Mouse (Mus musculus) spleen, adult 2 months (tissue): ENCODE results near the gene Gm4869. TPM values are rescaled to one million over a fixed set of nuclear protein-coding genes. Genes with fewer than 3 reads are reported as not detected.
"Not testable (repeated sequence)": the region's sequence is repeated elsewhere in the genome, so short reads cannot be mapped to it uniquely, and the experiment has no call there.

Experiments used
- DNase-seq, 2 experiments: peaks; one replicate each; pipeline versions ENCODE4 v3.0.0 to v3.0.0-alpha.2; 2012 to 2021; ENCODE audit warnings: low spot score in 2 of 2, low read depth in 1 of 2
- H3K27ac ChIP-seq: fragments of 200-500 bp; 2 replicates; pipeline ENCODE4 v1.5.1; 2012; ENCODE audit warnings: low read length, inconsistent platforms; ENCODE audit not compliant: insufficient read depth
- H3K27me3 ChIP-seq: fragments of 200-500 bp; 2 replicates; pipeline ENCODE4 v1.6.1; 2012; ENCODE audit warnings: mild to moderate bottlenecking, moderate library complexity, low read length, inconsistent platforms; ENCODE audit not compliant: control insufficient read depth, insufficient read depth
- H3K36me3 ChIP-seq: fragments of 200-500 bp; 2 replicates; pipeline ENCODE4 v1.6.1; 2012; ENCODE audit warnings: mild to moderate bottlenecking, low read length, inconsistent platforms; ENCODE audit not compliant: control insufficient read depth, insufficient read depth
- H3K4me1 ChIP-seq: fragments of 200-500 bp; 2 replicates; pipeline ENCODE4 v1.6.1; 2011; ENCODE audit warnings: inconsistent platforms; ENCODE audit not compliant: control insufficient read depth, insufficient read depth, insufficient read length
- H3K4me3 ChIP-seq: fragments of 200-500 bp; 2 replicates; pipeline ENCODE4 v1.5.1; 2011; ENCODE audit warnings: mild to moderate bottlenecking, inconsistent platforms; ENCODE audit not compliant: insufficient read depth, insufficient read length; ENCODE audit errors: extremely low read depth
- CTCF ChIP-seq: fragments of 200-500 bp; IDR thresholded peaks from 2 replicates; pipeline ENCODE4 v1.5.1; 2011; ENCODE audit warnings: mild to moderate bottlenecking, inconsistent platforms; ENCODE audit not compliant: insufficient read depth, insufficient read length, insufficient replicate concordance; ENCODE audit errors: extremely low read depth
- POLR2A ChIP-seq: fragments of 200-500 bp; IDR thresholded peaks from 2 replicates; pipeline ENCODE4 v1.6.1; 2011; ENCODE audit warnings: low read depth, low read length, inconsistent platforms
- WGBS: fragments of 180-500 bp; shearing (Covaris S2); methylation state at CpG from one replicate; pipeline ENCODE4 v1.1.7; 2018; 5-methylcytosine and 5-hydroxymethylcytosine counted together
- polyA plus RNA-seq: library from polyadenylated mRNA; depleted of rRNA; stranded (reverse); fragments of >200 nt; gene quantifications from 2 replicates; pipeline ENCODE4 v1.2.3, GENCODE M21; 2012

Gm4869 gene
- polyA plus RNA-seq, 1 experiment: 0.12 TPM

DNA sequence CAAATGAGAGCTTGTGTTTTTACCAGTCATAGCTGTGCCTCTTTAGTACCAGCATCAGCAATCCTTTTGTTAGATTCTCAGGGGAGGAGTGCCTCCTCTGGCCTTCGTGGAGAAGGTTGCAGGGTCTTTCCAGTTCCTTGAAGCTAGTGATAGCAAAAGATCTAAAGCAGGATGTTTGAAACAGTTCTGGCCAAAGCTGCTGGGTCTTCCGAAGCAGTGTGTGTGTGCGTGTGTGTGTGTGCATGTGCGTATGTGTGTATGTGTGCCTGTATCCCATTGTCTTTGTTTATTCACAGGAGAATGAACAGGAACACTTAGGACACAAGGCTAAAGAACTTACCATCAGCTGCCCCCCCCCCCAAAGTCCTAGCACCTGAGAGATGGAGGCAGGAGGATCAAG is 30.8 kb upstream of the Gm4869 start:
- DNase-seq: no peak
- Histone ChIP-seq H3K4me1 (no peaks in the 10 kb centered on the region; the same call in 1 of the 2 replicates), H3K27ac (no peak overlapping the region), H3K36me3 (no peaks in the 10 kb centered on the region), H3K27me3 (no peaks in the 10 kb centered on the region), H3K4me3 (no peak overlapping the region)
- WGBS: 70% methylated on average over 4 of the region's 4 CpGs
- TF ChIP-seq CTCF: no peak
- no peak for TF ChIP-seq POLR2A

DNA sequence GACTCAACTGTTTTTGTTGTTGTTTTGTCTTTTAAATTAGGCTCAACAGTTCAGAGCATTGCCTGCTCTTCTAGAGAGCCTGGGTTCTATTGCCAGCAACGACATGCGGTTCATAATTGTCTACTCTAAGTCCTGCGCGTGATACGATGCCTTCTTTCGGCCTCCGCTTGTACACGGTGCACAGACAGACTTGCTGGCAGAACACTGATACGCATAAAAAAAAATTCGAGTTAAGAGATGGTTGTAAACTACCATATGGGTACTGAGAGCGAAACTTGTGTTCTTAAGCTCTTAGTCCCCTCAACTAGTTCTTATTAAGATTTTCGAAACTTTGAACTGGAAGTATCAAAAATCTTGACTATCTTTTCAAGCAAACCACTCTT is 27.3 kb upstream of the Gm4869 start:
- Histone ChIP-seq H3K27ac (peak overlapping the region; percentile 95), H3K4me1 (peaks cover 10% of the 10 kb centered on the region), H3K36me3 (no peaks in the 10 kb centered on the region), H3K27me3 (no peaks in the 10 kb centered on the region), H3K4me3 (peak overlapping the region; percentile 97)
- TF ChIP-seq POLR2A: no peak
- no peak for TF ChIP-seq CTCF
- WGBS: under 1% methylated on average over 12 of the region's 12 CpGs
- no peak for DNase-seq

DNA sequence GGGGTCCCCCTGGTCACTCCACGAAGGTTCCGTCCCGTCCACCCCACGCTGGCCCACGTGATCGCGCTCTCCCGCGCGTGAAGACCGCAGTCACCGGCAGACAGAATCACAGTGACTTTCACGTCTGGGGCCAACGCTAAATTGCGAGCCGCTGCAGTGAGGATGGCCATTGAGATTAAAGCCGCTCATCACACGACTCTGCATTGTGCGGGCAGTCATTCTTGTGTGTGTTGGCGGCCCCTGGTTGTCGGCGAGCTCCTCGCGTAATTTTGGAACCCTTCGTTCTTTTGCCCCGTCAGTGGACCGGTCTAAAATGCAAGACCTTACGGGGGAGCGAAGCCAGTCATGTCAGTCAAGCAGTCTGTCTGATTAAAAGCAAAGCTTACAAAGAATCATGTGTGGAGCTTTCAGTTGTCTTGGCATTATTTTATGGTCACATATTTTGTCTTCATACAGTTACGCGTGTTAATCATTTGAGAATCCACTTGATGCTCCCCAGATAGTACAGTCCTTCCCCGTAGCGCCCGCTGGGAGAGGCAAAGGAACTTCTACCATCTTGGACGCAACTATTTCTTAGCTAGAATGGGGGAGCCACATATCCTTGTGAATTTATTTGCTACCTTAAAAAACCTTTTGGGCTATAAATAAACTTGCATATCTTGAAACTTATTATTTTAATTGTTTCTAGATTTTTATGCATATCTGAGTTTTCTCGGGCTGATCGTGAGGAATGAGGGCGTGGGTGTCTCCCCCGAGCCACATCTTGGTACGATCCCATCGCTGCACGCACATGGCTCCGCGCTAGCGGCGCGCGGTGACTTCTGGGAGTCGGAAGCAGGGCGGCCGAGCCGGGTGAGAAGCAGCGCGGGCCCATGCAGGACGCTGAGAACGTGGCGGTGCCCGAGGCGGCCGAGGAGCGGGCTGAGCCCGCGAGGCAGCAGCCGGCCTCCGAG is 26.7 kb upstream of the Gm4869 start, which contains the start of gene Eif3b:
TSS of gene Eif3b (plus strand) at position 840 of the 953 bp plus-strand sequence.
- Histone ChIP-seq H3K27ac (peak within 1 kb of the TSS; percentile 95), H3K4me1 (peaks cover 10% of the 10 kb centered on the region), H3K27me3 (no peaks in the 10 kb centered on the region), H3K36me3 (no peaks in the 10 kb centered on the region), H3K4me3 (peak within 1 kb of the TSS; percentile 97)
- WGBS: under 1% methylated on average over 65 of the region's 65 CpGs
- DNase-seq: peak; percentile 89 to 93
- TF ChIP-seq CTCF (no peak), POLR2A (peak; percentile 74)

DNA sequence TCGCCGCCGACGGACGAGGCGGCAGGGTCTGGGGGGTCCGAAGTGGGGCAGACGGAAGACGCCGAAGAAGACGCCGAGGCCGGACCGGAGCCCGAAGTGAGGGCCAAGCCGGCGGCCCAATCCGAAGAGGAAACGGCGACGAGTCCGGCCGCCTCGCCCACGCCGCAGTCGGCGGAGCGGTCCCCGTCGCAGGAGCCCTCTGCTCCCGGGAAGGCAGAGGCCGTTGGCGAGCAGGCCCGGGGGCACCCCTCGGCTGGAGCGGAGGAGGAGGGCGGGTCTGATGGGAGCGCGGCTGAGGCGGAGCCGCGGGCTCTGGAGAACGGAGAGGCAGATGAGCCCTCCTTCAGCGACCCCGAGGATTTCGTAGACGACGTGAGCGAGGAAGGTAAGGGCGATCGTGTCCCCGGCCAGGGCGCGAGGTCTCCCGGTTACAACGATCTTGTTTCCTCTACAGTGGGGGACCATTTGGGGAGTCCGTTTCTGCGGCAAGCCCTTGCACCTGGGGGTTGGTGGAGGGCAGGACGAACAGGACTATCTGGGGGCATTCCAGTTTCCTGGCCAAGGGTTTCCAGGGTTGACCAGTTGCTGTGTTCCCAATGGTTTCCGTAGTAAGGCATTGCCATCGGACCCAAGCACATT is 25.9 kb upstream of the Gm4869 start:
- under 1% methylated on average over 60 of the region's 62 CpGs for WGBS
- H3K36me3 ChIP-seq: no peaks in the 10 kb centered on the region
- peak overlapping the region; percentile 78 for H3K27ac ChIP-seq
- no peaks in the 10 kb centered on the region for H3K27me3 ChIP-seq
- TF ChIP-seq CTCF (no peak), POLR2A (no peak)
- H3K4me3 ChIP-seq: peak overlapping the region; percentile 90
- H3K4me1 ChIP-seq: peaks cover 10% of the 10 kb centered on the region
- DNase-seq: no peak

DNA sequence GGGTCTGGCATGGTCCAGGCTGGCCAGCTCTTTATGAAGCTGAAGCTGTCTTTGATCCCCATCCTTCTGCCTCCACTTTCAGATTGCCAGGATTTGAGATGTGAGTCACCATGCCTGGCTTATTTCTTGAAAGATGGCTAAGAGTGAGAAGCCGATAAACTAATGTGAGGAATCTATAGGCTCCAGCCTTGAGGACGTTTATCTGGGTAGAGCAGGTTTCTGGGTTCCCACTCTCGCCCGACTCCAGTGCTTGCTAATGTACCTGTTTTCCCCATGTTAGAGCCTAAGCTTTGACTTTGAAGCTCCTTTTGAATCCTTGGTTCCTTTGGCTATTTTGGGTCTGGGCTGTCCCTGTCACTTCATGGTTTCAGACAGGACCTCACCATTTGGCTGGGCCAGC is 24.8 kb upstream of the Gm4869 start:
- Histone ChIP-seq H3K27ac (no peak overlapping the region), H3K4me1 (peaks cover 10% of the 10 kb centered on the region), H3K27me3 (no peaks in the 10 kb centered on the region), H3K4me3 (no peak overlapping the region), H3K36me3 (peaks cover 4% of the 10 kb centered on the region)
- DNase-seq: no peak
- WGBS: 46% methylated on average over 4 of the region's 4 CpGs
- TF ChIP-seq POLR2A (no peak), CTCF (no peak)

DNA sequence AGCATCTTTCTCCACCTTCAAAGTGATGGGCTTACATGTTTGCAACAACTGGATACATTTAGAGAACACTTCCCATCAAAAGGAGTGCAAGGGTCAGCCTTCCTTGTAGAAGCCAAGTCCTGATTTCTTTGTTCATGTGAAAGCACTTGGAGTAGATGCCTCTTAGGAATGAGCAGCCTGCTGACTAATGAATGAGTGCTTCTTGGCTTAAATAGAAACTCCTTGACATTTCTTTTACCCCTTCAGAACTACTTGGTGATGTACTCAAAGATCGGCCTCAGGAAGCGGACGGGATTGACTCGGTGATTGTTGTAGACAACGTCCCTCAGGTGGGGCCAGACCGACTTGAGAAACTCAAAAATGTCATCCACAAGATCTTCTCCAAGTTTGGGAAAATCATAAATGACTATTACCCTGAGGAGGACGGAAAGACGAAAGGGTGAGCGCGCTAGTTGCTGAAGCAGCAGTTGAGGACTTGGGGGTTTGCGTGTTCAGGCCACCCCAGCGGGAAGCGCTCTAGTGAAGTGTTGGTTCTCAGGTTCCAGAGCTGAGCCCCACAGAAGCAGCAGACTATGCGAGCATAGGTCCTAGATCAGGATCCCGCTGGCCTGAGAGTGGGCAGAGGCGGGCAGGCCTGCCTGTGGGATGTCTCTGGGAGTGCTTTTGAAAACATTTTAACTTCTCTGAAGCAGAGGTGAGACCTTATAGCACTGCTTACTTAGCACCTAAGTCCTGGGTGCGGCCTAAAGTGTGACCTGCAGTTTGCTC is 20.2 kb upstream of the Gm4869 start:
- 96% methylated on average over 17 of the region's 17 CpGs for WGBS
- TF ChIP-seq CTCF (no peak), POLR2A (no peak)
- H3K4me1 ChIP-seq: peaks cover 8% of the 10 kb centered on the region; the same call in 1 of the 2 replicates

DNA sequence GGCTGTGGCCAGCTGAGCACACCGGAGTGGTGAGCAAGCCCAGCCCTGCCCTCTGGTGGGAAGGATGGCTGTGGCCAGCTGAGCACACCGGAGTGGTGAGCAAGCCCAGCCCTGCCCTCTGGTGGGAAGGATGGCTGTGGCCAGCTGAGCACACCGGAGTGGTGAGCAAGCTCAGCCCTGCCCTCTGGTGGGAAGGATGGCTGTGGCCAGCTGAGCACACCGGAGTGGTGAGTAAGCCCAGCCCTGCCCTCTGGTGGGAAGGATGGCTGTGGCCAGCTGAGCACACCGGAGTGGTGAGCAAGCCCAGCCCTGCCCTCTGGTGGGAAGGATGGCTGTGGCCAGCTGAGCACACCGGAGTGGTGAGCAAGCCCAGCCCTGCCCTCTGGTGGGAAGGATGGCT is 6.3 kb upstream of the Gm4869 start:
- not testable (repeated sequence) for H3K4me3 ChIP-seq, DNase-seq, H3K27me3 ChIP-seq, H3K4me1 ChIP-seq, H3K27ac ChIP-seq
- no CpG with 5 or more reads among the region's 6 CpGs for WGBS
- H3K36me3 ChIP-seq: peaks cover 68% of the 10 kb centered on the region

More for the DNA sequence above, 20.2 kb upstream of the Gm4869 start:
- DNase-seq: no peak
- H3K27ac ChIP-seq: no peak overlapping the region
- no peak overlapping the region for H3K4me3 ChIP-seq
- peaks cover 35% of the 10 kb centered on the region for H3K36me3 ChIP-seq
- no peaks in the 10 kb centered on the region for H3K27me3 ChIP-seq
